Mouse (Mus musculus) MN1 (cell line): ENCODE results near the gene Ufc1.

Experiments
- DNase-seq: peaks from one replicate; pipeline ENCODE4 v3.0.0-alpha.2; 2016; ENCODE audit warnings: low spot score

Ufc1 gene

DNA sequence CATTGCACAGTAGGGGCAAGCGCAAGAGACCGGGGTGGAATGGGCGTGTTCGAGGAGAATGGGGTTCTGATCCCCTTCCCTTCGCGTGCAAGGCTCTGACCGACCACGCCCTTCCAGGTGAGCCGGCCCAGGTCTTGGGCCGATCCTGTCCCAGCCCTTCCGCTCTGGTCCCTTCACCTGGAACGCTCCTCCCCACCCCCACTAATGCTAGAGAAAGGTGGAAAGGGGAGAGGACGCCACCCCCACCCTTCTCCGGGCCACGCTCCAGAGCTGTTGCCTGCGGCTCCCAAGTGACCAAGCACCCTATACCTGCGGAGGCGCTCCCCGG is 24.3 kb downstream of the Ufc1 start:
- no peak for DNase-seq

DNA sequence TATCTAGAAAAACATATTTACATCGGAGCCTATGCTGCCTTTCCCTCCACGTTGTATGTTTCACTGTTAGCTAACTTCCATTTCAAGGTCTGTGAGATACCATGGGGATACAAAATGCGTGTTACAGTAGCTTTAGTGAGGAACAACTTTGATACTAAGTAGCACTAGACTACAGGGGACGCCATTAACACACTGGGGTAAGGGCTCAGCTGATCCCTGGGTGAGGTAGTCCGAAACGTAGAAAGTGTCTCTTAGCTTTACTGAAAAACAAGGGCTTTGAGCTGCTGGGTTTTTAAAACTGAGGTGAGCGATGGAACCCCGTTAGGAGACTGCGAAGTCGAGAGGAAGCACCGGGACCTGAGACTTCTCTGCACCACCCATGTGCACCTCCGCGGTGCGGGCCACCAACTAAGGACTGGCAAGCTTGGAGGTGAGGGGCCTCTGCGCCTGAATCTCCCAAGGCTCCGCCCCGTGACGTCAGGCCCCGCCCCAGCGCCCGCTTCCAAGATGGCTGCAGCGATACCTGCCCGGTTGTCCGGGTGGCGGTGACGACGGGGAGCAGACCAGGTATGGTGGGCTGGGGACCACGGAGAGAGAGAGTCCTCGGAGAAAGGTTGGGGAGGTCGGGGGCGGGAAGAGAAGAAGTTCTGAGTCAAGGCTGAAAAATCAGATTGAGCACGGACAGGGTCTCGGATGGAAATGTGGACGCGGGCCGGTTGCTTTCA is 24.8 kb downstream of the Ufc1 start, which contains the start of gene B4galt3:
TSS of gene B4galt3 (plus strand) at position 481 of the 725 bp plus-strand sequence.
- DNase-seq = peak; percentile 90

DNA sequence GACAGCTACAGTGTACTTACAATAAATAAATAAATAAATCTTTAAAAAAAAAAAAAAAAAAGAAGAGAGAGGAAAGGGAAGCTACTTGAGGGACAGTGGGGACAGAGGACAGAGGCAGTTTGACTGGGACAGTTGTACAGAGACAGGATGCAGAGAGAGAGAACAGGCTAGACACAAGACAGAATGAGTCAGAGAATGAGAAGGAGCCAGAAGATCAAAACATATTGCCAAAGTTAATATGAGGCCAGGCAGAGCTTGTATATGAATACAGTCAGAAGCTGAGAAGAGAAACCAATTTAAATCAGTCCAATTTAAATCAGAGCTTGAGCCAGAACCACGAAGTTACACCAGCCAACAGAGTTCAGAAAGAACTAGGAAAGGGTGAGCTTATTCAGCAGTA is 26.5 kb downstream of the Ufc1 start:
- no peak for DNase-seq

DNA sequence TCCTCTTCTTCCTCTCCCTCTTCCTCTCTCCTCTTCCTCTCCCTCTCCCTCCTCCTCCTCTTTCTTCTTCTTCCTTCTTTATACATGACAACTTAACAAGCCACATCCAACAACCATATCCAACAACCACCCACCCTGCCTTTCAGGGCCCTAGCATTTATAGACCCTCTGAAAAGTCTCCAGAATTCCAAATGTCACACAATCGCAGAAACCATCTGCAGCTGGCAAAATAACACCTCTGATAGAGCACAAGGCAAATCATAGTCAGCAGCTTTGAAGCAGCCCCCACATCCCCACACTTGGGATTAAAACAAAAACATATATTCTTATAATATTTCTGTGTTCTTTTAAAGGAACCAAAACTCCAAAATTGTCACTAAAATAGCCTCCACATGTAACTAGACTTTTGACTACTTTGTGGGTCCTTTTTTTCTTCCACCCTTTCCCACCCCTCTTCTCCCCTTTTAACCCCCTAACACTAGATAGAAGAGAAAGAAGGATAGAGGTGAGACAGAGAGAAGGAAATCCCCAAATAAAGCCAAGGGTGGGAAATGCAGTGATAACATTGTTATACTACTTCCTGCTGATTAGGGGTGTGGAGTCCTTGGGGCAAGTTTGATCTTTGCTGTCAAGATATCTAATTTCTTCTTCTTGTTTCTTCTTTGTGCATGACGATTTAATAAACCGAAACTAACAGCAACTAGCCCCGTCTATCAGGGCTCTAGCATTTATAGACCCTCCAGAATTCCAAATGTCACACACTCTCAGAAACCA is 28.7 kb downstream of the Ufc1 start:
- no peak for DNase-seq

DNA sequence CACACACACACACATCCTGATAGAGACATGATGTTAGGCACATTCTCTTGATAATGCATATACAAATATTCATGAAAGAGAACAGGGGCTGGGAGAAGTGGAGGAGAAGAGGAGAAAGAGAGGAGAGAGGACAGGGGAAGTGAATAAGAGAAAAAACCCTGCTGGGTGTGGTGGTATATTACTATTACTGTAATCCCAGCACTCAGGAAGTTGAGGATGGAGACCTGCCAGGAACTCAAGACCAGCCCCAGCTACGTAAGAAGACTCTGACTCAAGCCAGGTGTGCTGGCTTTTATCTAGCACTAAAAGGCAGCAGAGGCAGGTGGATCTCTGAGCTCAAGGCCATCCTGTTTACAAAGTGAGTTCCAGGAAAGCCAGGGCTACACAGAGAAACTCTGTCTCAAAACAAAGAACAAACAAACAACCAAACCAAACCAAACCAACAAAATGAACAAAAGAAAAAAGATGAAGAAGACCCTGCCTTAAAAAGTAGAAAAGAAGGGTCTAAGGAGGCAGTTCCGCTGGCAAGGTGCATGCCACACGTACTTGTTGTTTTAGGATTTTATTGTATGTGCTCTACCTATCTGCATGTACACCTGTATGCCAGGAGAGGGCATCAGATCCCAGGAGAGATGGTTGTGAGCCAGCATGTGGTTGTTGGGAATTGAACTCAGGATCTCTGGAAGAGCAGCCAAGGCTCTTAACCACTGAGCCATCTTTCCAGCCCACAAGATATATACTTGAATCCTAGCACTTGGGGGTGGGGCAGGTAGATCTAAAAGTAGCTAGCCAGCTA is 31.0 kb downstream of the Ufc1 start:
- DNase-seq = no peak

DNA sequence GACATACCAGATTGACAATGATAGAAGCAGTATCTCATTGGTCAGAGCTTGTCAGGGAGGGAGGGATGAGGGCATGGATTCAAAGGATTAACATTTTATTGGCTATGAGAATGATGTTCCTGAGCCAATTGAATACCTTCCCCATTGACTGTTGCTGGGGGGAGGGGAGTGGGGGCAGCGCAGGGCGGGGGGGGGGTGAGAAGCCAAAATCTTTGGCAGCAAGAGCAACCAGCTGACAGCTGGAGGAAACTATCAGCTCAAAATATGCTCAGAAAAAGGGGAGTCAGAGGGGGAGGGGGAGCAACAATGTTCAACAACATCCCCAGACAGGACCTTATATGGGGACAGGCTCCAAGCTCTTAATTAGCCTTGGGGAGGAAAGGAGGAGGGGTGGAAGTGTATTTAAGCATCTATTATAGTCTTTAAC is 31.6 kb downstream of the Ufc1 start:
- DNase-seq = peak; percentile 90

DNA sequence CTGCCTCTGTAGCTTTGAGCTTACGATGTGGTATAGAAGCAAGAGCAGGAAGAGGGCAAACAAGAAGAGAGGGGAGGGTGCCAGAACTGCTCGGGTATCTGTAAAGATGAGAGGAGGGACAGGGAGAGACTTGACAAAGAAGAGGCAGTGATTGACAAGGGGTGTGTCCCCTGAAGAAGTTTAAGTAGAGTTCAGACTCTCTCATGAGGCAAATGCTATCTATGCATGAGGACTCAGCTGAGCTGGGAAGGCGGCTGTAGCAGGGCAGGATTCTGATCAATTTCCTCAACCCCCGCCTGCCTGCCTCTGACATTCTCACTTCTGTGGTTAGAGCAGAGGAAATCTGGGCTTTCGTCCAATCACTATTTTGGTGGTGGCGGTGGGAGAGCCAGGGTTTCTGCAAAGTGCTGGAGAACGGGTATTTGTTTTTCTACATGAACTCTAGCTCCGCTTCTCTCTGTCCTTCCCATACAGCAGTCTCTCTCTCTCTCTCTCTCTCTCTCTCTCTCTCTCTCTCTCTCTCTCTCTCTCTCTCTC is 32.2 kb downstream of the Ufc1 start:
- DNase-seq = peak; percentile 83

DNA sequence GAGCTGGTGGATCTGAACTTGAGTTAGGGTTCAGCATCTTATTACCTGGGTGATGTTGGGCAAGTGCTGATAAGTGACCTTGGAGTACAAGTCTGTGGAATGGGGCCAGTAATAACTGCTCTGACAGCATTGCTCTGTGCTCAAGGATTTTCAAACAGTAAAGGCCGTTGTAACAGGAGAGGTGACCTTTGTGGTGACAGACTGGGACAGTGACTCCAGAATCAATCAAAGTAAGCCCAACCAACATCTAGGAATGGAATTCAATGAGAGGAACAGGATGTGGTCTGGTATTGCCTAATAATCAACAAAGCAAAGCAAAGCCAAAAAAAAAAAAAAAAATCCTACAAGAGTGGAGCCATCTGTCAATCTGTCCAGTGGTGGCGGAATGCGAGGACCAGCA is 34.5 kb downstream of the Ufc1 start:
- no peak for DNase-seq

DNA sequence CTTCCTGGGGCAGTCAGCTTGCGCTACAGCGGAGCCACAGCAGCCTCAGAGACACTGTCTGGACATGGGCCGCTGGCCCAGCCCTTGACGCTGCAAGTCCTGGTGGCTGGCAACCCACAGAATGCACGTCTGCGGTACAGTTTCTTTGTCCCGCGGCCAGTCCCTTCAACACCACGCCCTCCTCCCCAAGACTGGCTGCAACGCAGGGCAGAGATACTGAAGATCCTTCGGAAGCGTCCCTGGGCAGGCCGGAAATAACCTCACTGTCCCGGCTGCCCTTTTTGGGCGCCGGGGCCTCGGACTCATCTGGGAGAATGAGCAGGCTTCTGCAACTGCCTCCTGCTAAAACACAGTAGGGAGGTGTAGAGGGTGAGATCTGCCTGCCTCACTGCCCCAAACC is 35.9 kb downstream of the Ufc1 start:
- peak; percentile 63 for DNase-seq

DNA sequence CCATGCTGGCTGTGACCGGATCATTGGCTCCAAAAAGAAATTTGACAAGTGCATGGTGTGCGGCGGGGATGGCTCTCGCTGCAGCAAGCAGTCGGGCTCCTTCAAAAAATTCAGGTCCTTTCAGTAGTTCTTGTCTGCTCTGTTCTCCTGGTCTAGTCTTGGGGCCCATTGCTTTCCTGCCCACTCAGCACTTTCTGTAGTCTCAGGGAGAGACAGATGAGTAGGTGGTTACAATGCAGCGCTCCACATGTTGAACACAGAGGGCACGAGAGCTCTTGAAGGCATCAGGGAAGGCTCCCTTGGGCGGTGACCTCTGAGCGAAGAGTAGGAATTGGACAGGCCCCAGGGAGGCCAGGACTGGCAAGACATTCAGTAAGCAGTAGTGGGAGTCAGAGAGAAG is 37.0 kb downstream of the Ufc1 start:
- DNase-seq = no peak

DNA sequence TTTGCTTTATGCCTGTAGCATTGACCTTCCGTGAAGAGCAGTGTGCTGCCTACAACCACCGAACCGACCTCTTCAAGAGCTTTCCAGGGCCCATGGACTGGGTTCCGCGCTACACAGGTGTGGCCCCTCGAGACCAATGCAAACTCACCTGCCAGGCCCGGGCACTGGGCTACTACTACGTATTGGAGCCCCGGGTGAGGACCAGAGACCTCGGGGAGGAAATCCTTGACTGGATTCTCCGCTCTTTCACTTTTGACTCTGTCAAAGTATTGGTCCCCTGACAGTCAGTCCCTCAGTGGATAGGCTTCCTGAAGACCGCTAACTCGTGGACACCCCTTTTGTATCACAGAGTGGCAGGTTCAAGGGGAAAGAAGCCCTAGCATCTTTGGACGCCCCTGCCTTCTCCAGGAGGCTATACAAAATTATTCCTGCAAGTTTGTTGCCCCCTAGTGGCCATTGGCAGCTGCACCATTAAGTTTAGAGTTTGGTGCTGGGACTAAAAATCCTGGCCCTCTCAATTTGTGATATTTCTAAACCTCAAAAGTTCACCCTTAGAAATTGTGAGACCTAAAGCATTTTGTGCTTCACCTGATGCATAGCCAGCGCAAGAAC is 37.8 kb downstream of the Ufc1 start:
- peak; percentile 90 for DNase-seq

DNA sequence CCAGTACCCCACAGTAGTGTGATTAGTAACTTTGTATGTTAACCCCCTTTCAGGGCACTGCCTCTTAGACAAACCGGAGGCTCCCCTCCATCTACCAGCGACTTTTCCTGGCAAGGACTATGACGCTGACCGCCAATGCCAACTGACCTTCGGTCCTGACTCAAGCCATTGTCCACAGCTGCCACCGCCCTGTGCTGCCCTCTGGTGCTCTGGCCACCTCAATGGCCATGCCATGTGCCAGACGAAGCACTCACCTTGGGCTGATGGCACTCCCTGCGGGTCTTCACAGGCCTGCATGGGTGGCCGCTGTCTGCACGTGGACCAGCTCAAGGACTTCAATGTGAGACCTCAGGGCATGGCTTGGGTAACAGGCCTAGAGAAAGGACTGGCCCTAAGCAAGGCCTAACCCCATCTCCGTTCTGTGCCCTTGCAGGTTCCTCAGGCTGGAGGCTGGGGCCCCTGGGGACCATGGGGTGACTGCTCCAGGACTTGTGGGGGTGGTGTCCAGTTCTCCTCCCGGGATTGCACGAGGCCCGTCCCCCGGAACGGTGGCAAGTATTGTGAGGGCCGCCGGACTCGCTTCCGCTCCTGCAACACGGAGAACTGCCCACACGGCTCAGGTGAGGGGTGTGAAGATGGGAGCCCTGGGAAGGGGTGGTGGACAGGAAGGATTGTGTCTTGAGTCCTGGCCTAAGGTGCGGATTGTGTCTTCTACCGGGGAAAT is 38.6 kb downstream of the Ufc1 start:
- DNase-seq = no peak

DNA sequence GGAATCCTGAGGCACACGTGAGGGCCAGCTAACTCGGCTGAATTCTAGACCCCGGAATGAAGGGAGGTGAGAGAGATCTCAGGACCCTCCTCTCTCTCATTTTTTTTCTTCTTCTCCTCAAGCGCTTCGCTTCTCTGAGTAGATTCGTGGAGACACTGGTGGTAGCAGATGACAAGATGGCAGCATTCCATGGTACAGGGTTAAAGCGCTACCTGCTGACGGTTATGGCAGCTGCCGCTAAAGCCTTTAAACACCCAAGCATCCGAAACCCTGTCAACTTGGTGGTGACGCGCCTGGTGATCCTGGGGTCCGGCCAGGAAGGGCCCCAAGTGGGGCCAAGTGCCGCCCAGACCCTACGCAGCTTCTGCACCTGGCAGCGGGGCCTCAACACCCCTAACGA is 42.4 kb downstream of the Ufc1 start:
- DNase-seq = no peak

DNA sequence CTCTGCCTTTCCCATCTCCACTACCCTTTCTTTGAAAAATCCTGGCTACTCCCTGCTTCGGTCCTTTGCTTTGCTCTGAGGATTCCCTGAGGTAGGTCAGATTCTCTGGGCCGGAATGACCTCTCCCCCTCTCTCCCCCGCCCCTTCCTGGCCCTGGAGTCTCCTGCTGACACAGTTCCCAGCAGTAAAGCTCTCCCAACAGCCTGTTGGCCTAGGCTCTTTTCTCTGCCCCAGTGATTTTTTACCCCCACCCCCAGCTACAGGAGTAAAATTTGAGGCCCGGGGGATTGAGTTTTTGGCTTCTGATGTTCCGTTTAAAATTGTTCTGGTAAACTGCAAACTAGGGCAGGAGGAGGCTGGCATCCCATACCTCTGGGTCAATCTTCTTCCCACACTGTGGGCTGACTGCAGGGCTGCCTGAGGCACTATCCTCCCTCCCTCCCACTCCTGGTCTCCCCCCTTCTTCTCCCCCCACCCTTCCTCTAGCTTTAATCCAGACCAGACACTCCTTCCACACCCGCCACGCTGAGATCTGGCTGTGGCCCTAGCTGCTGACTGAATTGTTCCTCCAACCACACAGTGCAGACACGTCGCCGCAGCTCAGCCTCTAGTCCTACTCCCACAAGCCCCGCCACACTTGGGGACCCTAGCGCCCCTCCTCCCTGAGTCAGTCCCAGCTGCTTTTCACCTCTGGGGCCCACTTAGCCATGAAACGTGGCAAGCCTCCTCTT is 43.1 kb downstream of the Ufc1 start:
- DNase-seq = peak; percentile 49

DNA sequence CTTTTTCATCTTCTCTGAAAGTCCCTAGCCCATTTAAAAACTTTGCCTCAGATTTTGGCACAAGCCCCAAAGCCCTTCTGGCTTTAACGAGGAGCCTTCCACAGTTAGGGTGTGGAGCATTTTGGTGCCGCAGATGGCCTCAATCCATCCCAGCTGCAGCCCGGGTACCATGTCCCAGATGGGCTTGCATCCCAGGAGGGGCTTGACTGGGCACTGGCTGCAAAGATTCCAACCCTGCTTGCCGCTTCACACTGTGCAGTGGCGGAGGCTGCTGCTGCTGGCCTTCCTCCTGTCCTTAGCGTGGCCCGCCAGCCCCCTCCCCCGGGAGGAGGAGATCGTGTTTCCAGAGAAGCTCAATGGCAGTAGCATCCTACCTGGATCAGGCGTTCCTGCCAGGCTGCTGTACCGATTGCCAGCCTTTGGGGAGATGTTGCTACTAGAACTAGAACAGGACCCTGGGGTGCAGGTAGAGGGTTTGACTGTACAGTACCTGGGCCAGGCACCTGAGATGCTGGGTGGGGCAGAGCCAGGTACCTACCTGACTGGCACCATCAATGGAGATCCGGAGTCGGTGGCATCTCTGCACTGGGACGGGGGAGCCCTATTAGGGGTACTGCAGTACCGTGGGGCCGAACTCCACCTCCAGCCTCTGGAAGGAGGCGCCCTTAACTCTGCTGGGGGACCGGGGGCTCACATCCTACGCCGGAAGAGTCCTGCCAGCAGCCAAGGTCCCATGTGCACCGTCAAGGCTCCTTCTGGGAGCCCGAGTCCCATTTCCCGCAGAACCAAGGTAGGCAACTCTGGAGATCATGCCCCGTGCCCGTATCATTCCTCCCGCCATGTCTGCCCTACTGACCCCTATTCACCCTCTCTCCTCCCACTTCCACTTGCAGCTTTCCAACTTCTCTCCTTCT is 43.9 kb downstream of the Ufc1 start, which contains the start of gene Ndufs2:
TSS of gene Ndufs2 (minus strand) at position 709 of the 914 bp plus-strand sequence.
- peak; percentile 54 for DNase-seq

DNA sequence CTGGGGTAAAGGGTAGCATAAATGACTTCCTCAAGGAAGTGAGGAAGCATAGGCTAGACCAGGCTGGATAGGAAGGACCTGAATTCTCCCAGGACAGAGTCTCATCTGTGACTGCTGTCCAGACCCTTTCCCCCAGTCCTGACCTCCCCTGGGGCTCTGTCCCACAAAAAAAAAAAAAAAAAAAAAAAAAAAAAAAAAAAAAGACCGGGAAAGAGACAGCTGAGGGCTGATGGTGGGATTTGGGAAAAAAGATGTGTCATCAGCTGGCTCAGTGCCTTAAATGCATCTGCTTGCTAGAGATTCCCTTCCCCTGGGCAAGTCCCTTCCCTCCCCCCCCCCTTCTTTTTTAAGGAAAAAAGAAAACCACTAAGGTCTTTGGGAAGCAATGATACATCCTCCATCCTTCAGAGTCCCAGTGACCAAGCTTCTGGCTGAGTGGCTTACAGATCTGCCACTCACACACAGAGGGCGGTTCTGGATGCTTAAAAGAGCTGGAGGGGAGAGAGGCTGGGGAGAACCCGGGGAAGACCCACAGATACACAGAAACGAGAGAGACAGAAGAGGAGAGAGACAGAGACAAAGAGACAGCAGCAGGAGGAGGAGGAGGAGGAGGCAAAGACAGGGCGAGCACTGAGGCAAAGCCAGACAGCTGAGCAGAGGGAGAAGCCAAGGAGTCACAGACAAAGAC is 44.8 kb downstream of the Ufc1 start, which contains the start of gene Adamts4:
TSS of gene Adamts4 (plus strand) at position 509 of the 688 bp plus-strand sequence.
- DNase-seq = peak; percentile 86

DNA sequence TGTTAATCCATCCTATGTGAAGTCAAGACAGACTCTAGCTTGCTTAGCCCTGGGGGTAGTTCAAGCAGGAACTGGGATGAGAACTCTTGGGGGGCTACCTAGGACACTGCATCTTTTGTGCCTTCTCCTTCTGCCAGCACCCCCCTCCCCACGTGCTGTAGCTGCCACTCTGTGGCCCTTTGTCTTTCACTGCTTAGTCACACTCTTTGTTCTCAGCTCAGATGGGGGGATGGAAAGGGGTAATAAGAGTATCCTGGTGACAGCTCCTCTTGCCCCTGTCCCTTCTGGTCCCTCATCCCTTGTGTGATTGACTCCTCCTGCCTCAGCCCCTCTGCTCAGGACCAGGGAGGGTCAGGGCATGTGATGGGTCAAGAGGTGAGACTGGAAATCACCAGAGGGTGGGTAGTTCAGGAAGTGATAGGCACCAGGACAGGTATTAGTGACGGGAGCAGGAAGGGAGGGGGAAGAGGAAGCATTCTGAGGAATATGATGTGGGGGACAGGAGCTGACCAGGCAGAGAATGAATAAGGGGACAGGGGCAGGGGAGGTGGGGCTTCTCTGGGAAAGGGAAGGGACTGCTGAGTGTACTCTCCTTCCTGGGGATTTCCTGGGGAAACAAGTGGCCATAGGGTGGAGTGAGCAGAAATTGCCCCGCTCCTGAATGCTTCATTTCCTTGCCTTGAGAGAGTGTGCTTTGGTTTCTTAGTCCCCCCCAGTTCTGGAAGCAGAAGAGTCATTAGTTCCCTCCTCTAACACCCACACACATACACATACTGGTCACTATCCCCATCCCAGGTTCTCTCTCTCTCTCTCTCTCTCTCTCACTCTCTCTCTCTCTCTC is 46.2 kb downstream of the Ufc1 start:
- peak; percentile 44 for DNase-seq

DNA sequence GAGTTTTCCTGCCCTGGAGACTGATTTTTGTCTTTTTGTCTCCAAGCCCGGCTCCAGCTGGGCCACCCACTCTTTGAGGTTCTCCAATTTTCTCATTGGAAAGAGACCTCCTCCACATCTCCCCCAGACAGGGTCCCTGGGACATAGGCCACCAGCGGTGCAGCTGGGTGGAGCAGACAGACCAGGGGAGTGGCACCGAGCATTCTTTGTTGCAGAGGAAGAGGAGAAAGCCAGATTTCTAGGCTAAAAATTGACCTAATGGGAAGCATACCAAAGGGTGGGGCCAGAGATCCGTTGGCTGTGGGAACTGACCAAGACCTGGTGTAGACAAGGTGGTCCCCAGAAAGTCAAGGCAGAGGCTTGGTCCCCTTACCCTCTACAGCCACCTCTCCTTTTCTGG is 46.9 kb downstream of the Ufc1 start:
- DNase-seq = peak; percentile 18
